Mouse (Mus musculus): ENCODE results near the gene Gdf5.

DNA sequence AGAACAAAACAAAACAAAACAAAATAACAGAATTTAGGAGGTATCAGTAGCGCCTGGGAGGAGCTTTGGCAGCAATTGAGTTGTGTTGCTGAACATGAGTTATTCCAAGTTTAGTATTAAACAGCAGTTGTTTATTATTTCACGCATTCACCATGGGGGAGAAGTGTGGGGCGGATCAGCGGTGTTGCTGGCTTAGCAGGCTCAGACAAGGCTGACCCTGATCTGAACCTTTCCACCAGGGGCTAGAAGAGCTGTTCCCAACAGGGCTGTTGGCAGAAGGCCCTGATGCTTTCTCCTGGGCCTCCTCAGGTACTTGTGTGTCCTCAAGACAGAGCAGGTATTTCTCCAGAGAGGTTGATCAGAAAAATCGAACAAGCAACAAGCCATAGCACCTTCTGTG is 14.8 kb upstream of the Gdf5 start:
- no peak for TF ChIP-seq CTCF (IDR thresholded peaks at IDR 0.05; ENCODE audit: low read depth, low read length)
- TF ChIP-seq GATA1 (IDR thresholded peaks at IDR 0.05; ENCODE audit: borderline replicate concordance, low read length), result no peak
- no peak for TF ChIP-seq TAL1 (conservative IDR thresholded peaks at IDR 0.05; ENCODE audit: low read depth, low read length)

Data from G1E (cell line).